10 mouse cellular contexts compared by ENCODE assay signal in the genomic region with DNA sequence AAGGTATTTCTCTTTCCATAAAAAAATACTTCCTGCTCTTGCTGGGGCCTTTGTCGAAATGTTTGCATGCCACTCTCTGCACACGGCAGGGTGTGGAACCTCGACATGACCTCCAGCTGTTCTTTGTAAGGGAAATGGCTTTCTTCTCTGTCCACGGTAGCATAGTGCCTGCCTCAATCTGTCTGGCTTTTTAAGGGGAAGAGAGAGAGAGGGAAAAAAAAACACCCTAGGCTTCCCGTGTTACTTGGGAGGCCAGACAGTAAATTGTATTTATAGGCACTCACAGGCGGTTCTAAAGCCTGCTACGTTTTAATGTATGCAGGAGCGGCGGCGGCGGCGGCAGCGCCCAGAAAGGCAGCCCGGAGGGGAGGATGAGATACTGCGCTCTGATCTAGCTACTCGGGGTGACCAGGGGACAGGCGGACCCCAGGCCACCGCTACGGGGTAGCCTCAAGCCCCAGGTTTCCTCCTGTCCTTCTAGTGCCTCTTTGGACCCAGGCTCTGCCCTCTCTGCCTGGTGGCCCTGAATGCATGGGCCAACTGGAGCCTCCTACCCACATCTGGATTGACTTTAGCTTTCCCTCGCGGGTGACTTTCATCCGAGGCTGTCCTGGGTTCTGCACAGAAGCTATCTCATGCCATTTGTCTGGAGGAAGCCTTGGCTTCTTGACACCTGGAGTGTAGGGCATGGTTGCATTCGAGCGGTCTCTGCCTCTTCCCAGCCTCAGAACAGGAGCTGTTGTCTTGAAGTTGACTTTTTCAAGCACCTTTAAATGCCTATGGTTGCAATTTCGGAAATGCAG. TPM values are rescaled to one million over a fixed set of nuclear protein-coding genes. Genes with fewer than 3 reads are reported as not detected.
DNase-seq lines count a peak whose midpoint lies in the region; ATAC-seq and TF ChIP-seq lines count a peak whose summit lies in the region.
"Had no signal": no experiment of that assay in that cellular context is flagged by ENCODE, and none has a peak within 500 bp of the region (broad histone marks: within the 10 kb centered on the region; RNA-seq: fewer than 3 reads in every experiment).

No protein-coding gene starts in this region.

- peak overlapping the region; percentile 75 for H3K27ac ChIP-seq in left cerebral cortex, adult 2 months
- peak overlapping the region; percentile 40 for H3K27ac ChIP-seq in forebrain, embryonic 14.5 days (ENCODE audit: low read depth, low read length)
- no peak overlapping the region for H3K27ac ChIP-seq in liver, embryonic 12.5 days

- no peaks in the 10 kb centered on the region for H3K27me3 ChIP-seq in forebrain, embryonic 14.5 days (replicated peaks; ENCODE audit: control insufficient read depth, insufficient read depth, low read length)
- no peaks in the 10 kb centered on the region for H3K27me3 ChIP-seq in liver, embryonic 12.5 days (replicated peaks)

- 10% methylated on average over 25 of the region's 25 CpGs for WGBS in forebrain, embryonic 14.5 days
- WGBS in liver, embryonic 12.5 days (ENCODE audit: insufficient replicate concordance), result 68% methylated on average over 25 of the region's 25 CpGs

- 0 out of 2 replicates have a peak, but pooled peaks have one; percentile 13 for ATAC-seq in forebrain, embryonic 14.5 days
- no peak for ATAC-seq in liver, embryonic 12.5 days
- ATAC-seq in activated CD4-positive, CD25-positive, alpha-beta regulatory T cell, adult 4 months, result no peak

- H3K4me2 ChIP-seq in forebrain, embryonic 14.5 days (ENCODE audit: low read length), result peak overlapping the region; percentile 43
- H3K4me2 ChIP-seq in liver, embryonic 12.5 days, result peak overlapping the region; percentile 30

- no peaks in the 10 kb centered on the region for H3K36me3 ChIP-seq in forebrain, embryonic 14.5 days (ENCODE audit: control insufficient read depth, insufficient read depth, low read length)
- peaks cover 98% of the 10 kb centered on the region for H3K36me3 ChIP-seq in liver, embryonic 12.5 days

- TF ChIP-seq CTCF in left cerebral cortex, adult 2 months (IDR thresholded peaks at IDR 0.05), result no peak

- H3K4me3 ChIP-seq in left cerebral cortex, adult 2 months, result peak overlapping the region; percentile 45
- no peak overlapping the region for H3K4me3 ChIP-seq in forebrain, embryonic 14.5 days (ENCODE audit: low read depth, low read length)
- no peak overlapping the region for H3K4me3 ChIP-seq in liver, embryonic 12.5 days

- peaks cover 32% of the 10 kb centered on the region for H3K4me1 ChIP-seq in forebrain, embryonic 14.5 days (ENCODE audit: control insufficient read depth, insufficient read depth, low read length)
- H3K4me1 ChIP-seq in liver, embryonic 12.5 days, result peaks cover 14% of the 10 kb centered on the region

- intact Hi-C loops in left cerebral cortex, adult 2 months (cut with DNase I), result no loop called here

- H3K9ac ChIP-seq in forebrain, embryonic 14.5 days (ENCODE audit: low read length), result peak overlapping the region; percentile 52
- H3K9ac ChIP-seq in liver, embryonic 12.5 days, result no peak overlapping the region

- peak in 1 of 2 experiments; percentile 62 for DNase-seq in left cerebral cortex, adult 2 months (ENCODE audit: extremely low spot score in 1 of 2, low spot score in 2 of 2)
- no peak for DNase-seq in left cerebral cortex, adult 8-10 months (ENCODE audit: low spot score in 2 of 2)
- peak; percentile 59 for DNase-seq in forebrain, embryonic 14.5 days (ENCODE audit: low spot score)
- peak; percentile 32 to 43 for DNase-seq in right cerebral cortex, postnatal 36 days (ENCODE audit: low spot score in 2 of 2)
- DNase-seq in spleen, postnatal 10 days (ENCODE audit: low spot score in 2 of 2), result no peak
- no peak for DNase-seq in thymus, postnatal 36 days
- DNase-seq: heart, adult 11 months had no signal

- no peaks in the 10 kb centered on the region for H3K9me3 ChIP-seq in forebrain, embryonic 14.5 days (replicated peaks; ENCODE audit: control insufficient read depth, low read length)
- H3K9me3 ChIP-seq in liver, embryonic 12.5 days (replicated peaks), result 0 out of 2 replicates have a peak, but pooled peaks cover 5% of the 10 kb centered on the region

RNA-seq across cellular contexts. Expression of gene Efcab10, which starts 49.5 kb away (rescaled TPM):
- total RNA-seq in left cerebral cortex, adult 2 months (2021), result 1 to 10 TPM; 1.5 to 2.6 TPM
- total RNA-seq in left cerebral cortex, adult 8-10 months (2022), result 1 to 10 TPM; 2.3 to 4.3 (median 3.2) TPM
- polyA plus RNA-seq in forebrain, embryonic 14.5 days (2014; fragmentation: Nextera tagmentation; extraction: Ambion mirVana), result 4.2 and 4.3 TPM in 2 replicates
- polyA plus RNA-seq in liver, embryonic 12.5 days (2016; fragmentation: Nextera tagmentation; extraction: Ambion mirVana), result not detected in 2 replicates
- not detected for polyA plus RNA-seq in activated CD4-positive, CD25-positive, alpha-beta regulatory T cell, adult 4 months (2017; shearing (Covaris generic))
- polyA plus RNA-seq: spleen, adult 2 months had no signal

Comparison
In these comparisons a context has a peak if more than half of its experiments do, and no peak if none do; other contexts are left out.
1. DNase-seq: peak in forebrain, embryonic 14.5 days (single experiment) and right cerebral cortex, postnatal 36 days (2 of 2); none in left cerebral cortex, adult 8-10 months (0 of 2), spleen, postnatal 10 days (0 of 2) and thymus, postnatal 36 days (0 of 2).